Mouse (Mus musculus): ENCODE results near the gene Ruvbl2. TPM values are rescaled to one million over a fixed set of nuclear protein-coding genes. Genes with fewer than 3 reads are reported as not detected.
A peak's percentile ranks its signal among the peaks of the same experiment; 100 is the strongest.
"Not testable (repeated sequence)": the region's sequence is repeated elsewhere in the genome, so short reads cannot be mapped to it uniquely, and the experiment has no call there.

Gene Ruvbl2
- polyA plus RNA-seq (2014; fragmentation: Nextera tagmentation; extraction: Ambion mirVana): 144 and 153 TPM in 2 replicates

DNA sequence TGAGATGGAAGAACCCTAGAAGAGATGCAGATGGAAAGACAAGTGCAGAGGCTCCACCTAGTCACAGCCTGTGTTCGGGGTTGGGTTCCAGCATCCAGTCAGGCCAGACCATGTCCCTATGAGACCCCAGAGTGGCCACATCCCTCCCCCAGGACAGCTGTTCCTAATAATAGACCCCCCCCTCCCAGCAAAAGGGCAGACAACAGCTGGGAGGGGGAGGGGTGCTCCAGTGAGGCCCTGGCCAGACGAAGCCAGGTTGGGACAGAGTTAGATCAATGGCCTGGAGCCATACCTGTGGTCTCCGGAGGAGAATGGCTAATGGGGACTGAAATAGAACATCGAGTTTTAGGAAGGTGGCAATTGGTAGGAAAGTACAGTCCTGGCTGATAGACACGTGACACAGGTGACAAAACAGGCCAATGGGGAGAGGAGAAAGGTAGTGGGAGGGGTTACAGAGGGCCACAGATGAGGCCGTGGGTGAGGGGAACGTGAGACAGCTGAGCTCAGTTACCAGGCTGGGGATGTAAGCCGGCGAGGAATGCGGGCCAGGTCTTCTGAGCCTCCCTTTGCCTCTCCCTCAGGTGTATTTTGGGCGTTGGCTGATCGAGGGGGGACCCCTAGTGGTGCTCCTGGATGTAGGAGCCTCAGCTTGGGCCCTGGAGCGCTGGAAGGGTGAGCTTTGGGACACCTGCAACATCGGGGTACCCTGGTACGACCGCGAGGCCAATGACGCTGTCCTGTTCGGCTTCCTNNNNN lies at the start of gene Ruvbl2:
TSS of gene Ruvbl2 (minus strand) at position 576 of the 756 bp plus-strand sequence.
- ATAC-seq (no peak), DNase-seq (ENCODE audit: low spot score) (no peak)
- Histone ChIP-seq H3K4me3 (ENCODE audit: low read depth, low read length) (no peak within 1 kb of the TSS), H3K27ac (ENCODE audit: low read depth, low read length) (no peak within 1 kb of the TSS), H3K4me1 (ENCODE audit: control insufficient read depth, insufficient read depth, low read length) (peaks cover 18% of the 10 kb centered on the region), H3K9ac (ENCODE audit: low read length) (no peak within 1 kb of the TSS), H3K36me3 (ENCODE audit: control insufficient read depth, insufficient read depth, low read length) (peaks cover 21% of the 10 kb centered on the region; the same call in 1 of the 2 replicates), H3K4me2 (ENCODE audit: low read length) (no peak within 1 kb of the TSS), H3K9me3 (replicated peaks; ENCODE audit: control insufficient read depth, low read length) (no peaks in the 10 kb centered on the region), H3K27me3 (replicated peaks; ENCODE audit: control insufficient read depth, insufficient read depth, low read length) (no peaks in the 10 kb centered on the region)
- 20% methylated on average over 19 of the region's 19 CpGs for WGBS

DNA sequence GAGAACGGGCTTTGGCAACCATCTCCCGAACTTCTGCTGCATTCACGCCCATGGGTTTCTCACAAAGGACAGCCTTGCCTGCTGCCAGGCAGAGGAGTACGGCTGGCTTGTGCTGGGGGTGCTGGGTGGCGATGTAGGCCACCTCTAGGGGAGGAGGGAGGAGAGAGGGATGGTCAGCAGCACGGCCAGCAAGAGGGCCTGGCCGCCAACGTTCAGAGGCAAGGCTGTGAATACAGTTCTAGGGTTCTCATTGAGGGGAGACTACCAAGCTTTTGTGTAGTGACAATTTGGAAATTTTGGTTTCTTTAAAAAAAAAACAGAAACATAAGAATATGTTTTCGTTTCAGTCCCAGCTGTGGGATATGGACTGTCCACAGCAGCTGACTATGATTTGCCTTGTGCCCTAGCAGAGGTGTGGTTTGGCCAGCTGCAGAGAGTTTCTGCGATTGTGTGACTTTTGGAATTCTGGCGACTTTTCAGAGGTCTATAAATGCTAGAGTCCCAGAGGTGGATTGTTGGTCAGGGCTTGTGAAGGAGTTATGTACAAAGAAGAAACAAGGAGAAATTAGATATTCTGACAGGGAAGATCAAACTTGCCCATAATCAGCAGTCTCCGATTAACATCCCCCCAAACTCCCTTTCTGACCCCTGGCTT lies 49.0 kb upstream of the Ruvbl2 start, which contains the start of gene Gm45808:
TSS of gene Gm45808 (minus strand) at position 51 of the 655 bp plus-strand sequence.
- no peak within 1 kb of the TSS for H3K9ac ChIP-seq (ENCODE audit: low read length)
- H3K9me3 ChIP-seq (replicated peaks; ENCODE audit: control insufficient read depth, low read length): no peaks in the 10 kb centered on the region
- no peak within 1 kb of the TSS for H3K27ac ChIP-seq (ENCODE audit: low read depth, low read length)
- no peak within 1 kb of the TSS for H3K4me3 ChIP-seq (ENCODE audit: low read depth, low read length)
- no peak within 1 kb of the TSS for H3K4me2 ChIP-seq (ENCODE audit: low read length)
- no peak for DNase-seq (ENCODE audit: low spot score)
- WGBS: 77% methylated on average over 12 of the region's 12 CpGs
- H3K4me1 ChIP-seq (ENCODE audit: control insufficient read depth, insufficient read depth, low read length): no peaks in the 10 kb centered on the region; the same call in 1 of the 2 replicates
- peaks cover under 1% of the 10 kb centered on the region; the same call in 1 of the 2 replicates for H3K36me3 ChIP-seq (ENCODE audit: control insufficient read depth, insufficient read depth, low read length)
- H3K27me3 ChIP-seq (replicated peaks; ENCODE audit: control insufficient read depth, insufficient read depth, low read length): no peaks in the 10 kb centered on the region
- ATAC-seq: no peak

DNA sequence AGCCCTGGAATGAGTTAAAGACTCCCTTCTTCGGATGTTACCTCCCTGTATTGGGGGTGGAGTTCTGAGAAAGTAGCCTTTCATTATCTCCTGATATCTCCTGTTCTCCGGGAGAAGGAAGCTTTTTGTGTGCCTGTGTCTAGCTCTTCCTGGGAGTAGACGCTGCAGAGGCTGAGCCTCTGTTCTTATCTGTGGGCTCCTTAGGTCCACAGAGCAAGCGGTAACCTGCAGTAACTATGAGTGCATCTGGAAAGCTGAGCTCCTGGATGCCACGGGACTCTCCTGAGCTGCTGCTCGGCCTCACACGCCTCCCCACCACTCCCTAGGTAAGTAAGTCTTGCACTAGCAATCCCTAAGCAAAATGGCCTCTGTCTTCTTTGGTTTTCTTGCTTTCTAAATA lies 48.3 kb upstream of the Ruvbl2 start:
- H3K4me2 ChIP-seq (ENCODE audit: low read length): no peak overlapping the region
- no peak overlapping the region for H3K9ac ChIP-seq (ENCODE audit: low read length)
- ATAC-seq (no peak), DNase-seq (ENCODE audit: low spot score) (no peak)
- no peaks in the 10 kb centered on the region for H3K36me3 ChIP-seq (ENCODE audit: control insufficient read depth, insufficient read depth, low read length)
- WGBS: 80% methylated on average over 7 of the region's 7 CpGs
- no peaks in the 10 kb centered on the region for H3K27me3 ChIP-seq (replicated peaks; ENCODE audit: control insufficient read depth, insufficient read depth, low read length)
- no peaks in the 10 kb centered on the region; the same call in 1 of the 2 replicates for H3K4me1 ChIP-seq (ENCODE audit: control insufficient read depth, insufficient read depth, low read length)
- no peak overlapping the region for H3K4me3 ChIP-seq (ENCODE audit: low read depth, low read length)
- no peak overlapping the region for H3K27ac ChIP-seq (ENCODE audit: low read depth, low read length)
- no peaks in the 10 kb centered on the region for H3K9me3 ChIP-seq (replicated peaks; ENCODE audit: control insufficient read depth, low read length)

DNA sequence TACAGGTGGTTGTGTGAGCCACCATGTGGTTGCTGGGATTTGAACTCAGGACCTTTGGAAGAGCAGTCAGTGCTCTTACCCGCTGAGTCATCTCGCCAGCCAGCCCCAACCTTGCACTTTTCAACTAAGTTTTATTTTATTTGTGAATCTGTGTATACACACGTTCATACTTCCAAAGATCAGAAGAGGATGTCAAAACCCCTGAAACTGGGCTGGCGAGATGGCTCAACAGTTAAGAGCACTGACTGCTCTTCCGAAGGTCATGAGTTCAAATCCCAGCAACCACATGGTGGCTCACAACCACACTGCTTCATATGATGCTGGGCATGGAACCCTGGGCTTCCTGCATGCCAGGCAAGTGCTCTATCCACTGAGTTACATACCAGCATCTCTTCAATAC lies 47.1 kb upstream of the Ruvbl2 start:
- not testable (repeated sequence) for H3K9ac ChIP-seq (ENCODE audit: low read length); DNase-seq (ENCODE audit: low spot score); H3K4me3 ChIP-seq (ENCODE audit: low read depth, low read length); ATAC-seq; H3K4me1 ChIP-seq (ENCODE audit: control insufficient read depth, insufficient read depth, low read length); H3K27ac ChIP-seq (ENCODE audit: low read depth, low read length); H3K36me3 ChIP-seq (ENCODE audit: control insufficient read depth, insufficient read depth, low read length); H3K4me2 ChIP-seq (ENCODE audit: low read length); H3K27me3 ChIP-seq (replicated peaks; ENCODE audit: control insufficient read depth, insufficient read depth, low read length); H3K9me3 ChIP-seq (replicated peaks; ENCODE audit: control insufficient read depth, low read length)
- WGBS: 95% methylated on average over 5 of the region's 5 CpGs

DNA sequence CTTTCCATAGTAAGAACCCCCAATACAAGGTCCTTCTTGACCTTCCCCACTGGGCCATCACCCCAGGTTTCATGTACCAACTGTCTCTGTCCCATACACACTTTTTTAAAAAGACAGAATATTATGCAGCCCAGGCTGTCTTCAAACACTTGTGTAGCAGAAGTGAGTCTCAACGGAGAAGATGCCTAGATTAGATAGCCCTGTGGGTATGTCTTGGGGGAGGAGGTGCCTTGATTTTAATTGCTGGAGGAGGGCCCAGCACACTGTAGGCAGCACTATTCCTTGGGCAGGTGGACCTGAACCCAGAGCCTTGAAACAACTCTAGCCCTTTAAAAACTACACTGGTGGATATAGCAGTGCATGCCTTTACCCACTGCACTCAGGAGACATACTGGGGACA lies 44.3 kb upstream of the Ruvbl2 start:
- Histone ChIP-seq H3K9me3 (replicated peaks; ENCODE audit: control insufficient read depth, low read length) (no peaks in the 10 kb centered on the region), H3K4me3 (ENCODE audit: low read depth, low read length) (no peak overlapping the region), H3K9ac (ENCODE audit: low read length) (no peak overlapping the region), H3K36me3 (ENCODE audit: control insufficient read depth, insufficient read depth, low read length) (no peaks in the 10 kb centered on the region), H3K27ac (ENCODE audit: low read depth, low read length) (no peak overlapping the region), H3K27me3 (replicated peaks; ENCODE audit: control insufficient read depth, insufficient read depth, low read length) (no peaks in the 10 kb centered on the region), H3K4me1 (ENCODE audit: control insufficient read depth, insufficient read depth, low read length) (no peaks in the 10 kb centered on the region), H3K4me2 (ENCODE audit: low read length) (no peak overlapping the region)
- DNase-seq (ENCODE audit: low spot score) (no peak), ATAC-seq (no peak)
- 97% methylated on average over 1 of the region's 1 CpGs for WGBS

DNA sequence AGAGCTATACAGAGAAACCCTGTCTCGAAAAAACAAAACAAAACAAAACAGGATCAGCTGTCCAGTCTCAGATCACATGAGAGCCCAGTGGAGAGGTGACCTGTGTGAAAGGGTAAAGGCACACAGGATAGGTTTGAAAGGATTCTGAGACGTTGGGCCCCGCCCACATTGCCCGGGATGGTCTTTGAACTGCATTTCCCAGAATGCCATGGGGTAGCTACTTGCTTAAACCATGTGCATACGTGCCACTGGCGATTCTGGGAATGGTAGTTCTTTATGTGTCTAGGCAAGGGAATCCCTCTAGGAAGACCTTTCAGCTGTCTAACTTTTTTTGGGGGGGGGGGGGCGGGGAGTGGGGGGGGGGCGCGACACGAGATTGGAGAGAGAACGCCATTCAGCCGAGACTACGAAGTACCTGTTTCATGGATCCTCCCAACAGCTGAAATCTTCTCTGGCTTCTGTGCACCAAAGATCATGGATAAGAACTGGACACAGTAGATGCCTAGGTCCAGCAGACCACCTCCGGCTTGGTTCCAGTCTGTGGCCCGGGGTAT lies 43.6 kb upstream of the Ruvbl2 start, which contains the start of gene Tulp2:
TSS of gene Tulp2 (plus strand) at position 504 of the 554 bp plus-strand sequence.
- Histone ChIP-seq H3K4me1 (ENCODE audit: control insufficient read depth, insufficient read depth, low read length) (no peaks in the 10 kb centered on the region), H3K36me3 (ENCODE audit: control insufficient read depth, insufficient read depth, low read length) (no peaks in the 10 kb centered on the region), H3K4me2 (ENCODE audit: low read length) (no peak within 1 kb of the TSS), H3K27ac (ENCODE audit: low read depth, low read length) (no peak within 1 kb of the TSS), H3K9me3 (replicated peaks; ENCODE audit: control insufficient read depth, low read length) (no peaks in the 10 kb centered on the region), H3K27me3 (replicated peaks; ENCODE audit: control insufficient read depth, insufficient read depth, low read length) (no peaks in the 10 kb centered on the region), H3K9ac (ENCODE audit: low read length) (no peak within 1 kb of the TSS), H3K4me3 (ENCODE audit: low read depth, low read length) (no peak within 1 kb of the TSS)
- WGBS: 56% methylated on average over 15 of the region's 15 CpGs
- DNase-seq (ENCODE audit: low spot score) (peak; percentile 87), ATAC-seq (peak; percentile 91)

DNA sequence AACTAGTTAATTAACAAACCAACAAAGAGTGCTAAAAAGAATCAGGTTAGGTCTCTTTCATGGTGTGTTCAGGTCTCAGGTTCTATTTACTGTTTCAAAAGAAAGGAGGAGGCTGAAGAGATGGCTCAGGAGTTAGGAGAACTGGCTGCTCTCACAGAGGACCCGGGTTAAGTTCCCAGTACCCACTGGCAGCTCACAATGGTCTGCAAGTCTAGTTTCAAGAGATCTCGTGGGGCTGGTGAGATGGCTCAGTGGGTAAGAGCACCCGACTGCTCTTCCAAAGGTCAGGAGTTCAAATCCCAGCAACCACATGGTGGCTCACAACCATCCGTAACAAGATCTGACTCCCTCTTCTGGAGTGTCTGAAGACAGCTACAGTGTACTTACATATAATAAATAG lies 42.4 kb upstream of the Ruvbl2 start:
- H3K27me3 ChIP-seq (replicated peaks; ENCODE audit: control insufficient read depth, insufficient read depth, low read length); H3K36me3 ChIP-seq (ENCODE audit: control insufficient read depth, insufficient read depth, low read length); DNase-seq (ENCODE audit: low spot score); ATAC-seq; H3K4me2 ChIP-seq (ENCODE audit: low read length); H3K9me3 ChIP-seq (replicated peaks; ENCODE audit: control insufficient read depth, low read length); H3K27ac ChIP-seq (ENCODE audit: low read depth, low read length); H3K9ac ChIP-seq (ENCODE audit: low read length); H3K4me3 ChIP-seq (ENCODE audit: low read depth, low read length); H3K4me1 ChIP-seq (ENCODE audit: control insufficient read depth, insufficient read depth, low read length): not testable (repeated sequence)
- 88% methylated on average over 3 of the region's 4 CpGs for WGBS

DNA sequence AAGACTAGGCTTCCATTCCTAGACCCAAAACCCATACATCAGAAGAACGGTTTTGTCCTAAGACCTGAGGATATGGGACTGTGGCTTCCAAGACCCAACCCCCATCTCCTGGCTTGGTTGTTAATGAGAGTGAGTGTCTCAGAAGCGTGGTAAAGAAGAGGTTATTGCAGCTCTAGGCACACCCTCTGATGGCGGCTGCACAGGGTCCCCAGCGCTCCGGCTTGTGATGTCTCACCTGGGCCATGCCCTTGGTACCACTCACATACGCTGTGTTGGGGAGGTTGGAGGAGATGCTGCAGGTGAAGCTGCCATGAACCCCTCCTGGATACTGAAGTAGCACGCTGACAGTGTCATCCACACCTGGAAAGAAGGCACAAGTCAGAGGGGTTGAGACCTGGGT lies 40.9 kb upstream of the Ruvbl2 start:
- no peak overlapping the region for H3K4me2 ChIP-seq (ENCODE audit: low read length)
- H3K27me3 ChIP-seq (replicated peaks; ENCODE audit: control insufficient read depth, insufficient read depth, low read length): no peaks in the 10 kb centered on the region
- 96% methylated on average over 7 of the region's 7 CpGs for WGBS
- H3K27ac ChIP-seq (ENCODE audit: low read depth, low read length): no peak overlapping the region
- H3K4me3 ChIP-seq (ENCODE audit: low read depth, low read length): no peak overlapping the region
- no peaks in the 10 kb centered on the region for H3K4me1 ChIP-seq (ENCODE audit: control insufficient read depth, insufficient read depth, low read length)
- no peak overlapping the region for H3K9ac ChIP-seq (ENCODE audit: low read length)
- DNase-seq (ENCODE audit: low spot score) (no peak), ATAC-seq (no peak)
- H3K9me3 ChIP-seq (replicated peaks; ENCODE audit: control insufficient read depth, low read length): no peaks in the 10 kb centered on the region
- no peaks in the 10 kb centered on the region for H3K36me3 ChIP-seq (ENCODE audit: control insufficient read depth, insufficient read depth, low read length)

All from forebrain, embryonic 14.5 days (tissue).